Mouse (Mus musculus) urinary bladder, postnatal 36 days (tissue): ENCODE measurements around the gene Irx5.

ENCODE experiments used
- DNase-seq, 2 experiments: peaks; one replicate each; pipeline ENCODE4 v3.0.0; 2022; ENCODE audit warnings: low spot score in 2 of 2, mixed read lengths in 1 of 2

Gene Irx5

GRCm38 (mm10) chr8:92357398-92357981 lies at the start of gene Irx5:
Irx5 (plus strand) TSS chr8:92357625.
- DNase-seq = peak in 1 of 2 experiments; percentile 63

DNA sequence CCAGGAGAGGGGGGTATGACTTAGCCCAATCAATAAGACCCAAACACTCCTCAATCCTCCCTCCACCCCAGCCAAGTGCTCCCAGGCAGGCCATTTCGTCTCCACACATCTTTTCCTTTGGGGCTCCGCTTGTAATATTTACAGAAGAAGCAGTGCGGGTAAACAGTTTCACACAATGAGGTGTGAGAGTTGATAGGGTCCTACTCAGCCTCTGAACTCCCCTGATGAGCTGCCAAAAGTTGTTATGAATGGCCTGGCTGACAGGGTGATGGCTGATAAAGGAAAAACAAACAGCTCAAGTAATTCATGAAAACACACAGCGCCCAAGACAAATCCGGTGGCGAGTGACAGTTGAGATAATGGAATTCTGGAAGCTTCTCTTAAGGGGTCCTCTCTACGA lies 45.2 kb upstream of the Irx5 start:
- no peak for DNase-seq

- DNase-seq = no peak
Measured at GRCm38 (mm10) chr8:92313707-92314106, 43.7 kb upstream of the Irx5 start.

- no peak for DNase-seq
Measured at GRCm38 (mm10) chr8:92323751-92324150, 33.7 kb upstream of the Irx5 start.

- DNase-seq = no peak
Measured at GRCm38 (mm10) chr8:92327176-92327575, 30.2 kb upstream of the Irx5 start.

GRCm38 (mm10) chr8:92329273-92329672 lies 28.2 kb upstream of the Irx5 start:
- no peak for DNase-seq

DNA sequence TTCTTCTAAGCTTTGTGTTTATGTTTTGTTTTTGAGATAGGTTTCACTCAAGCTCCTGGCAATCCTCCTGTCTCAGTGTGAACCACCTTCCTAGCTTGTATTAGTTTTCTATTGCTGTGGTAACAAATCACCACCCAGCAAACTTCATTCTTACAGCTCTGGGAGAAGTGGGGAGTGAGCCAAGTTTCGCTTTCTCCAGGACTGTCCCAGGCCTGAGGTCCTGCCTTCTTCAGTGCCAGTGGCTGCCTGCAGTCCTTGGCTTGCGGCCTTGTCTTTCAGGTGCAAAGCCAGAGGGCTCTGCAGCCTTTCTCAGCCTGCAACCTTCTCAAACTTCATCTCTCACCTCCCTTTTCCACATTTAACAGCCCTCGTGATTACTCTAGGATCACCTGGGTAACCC lies 25.6 kb upstream of the Irx5 start:
- peak in 1 of 2 experiments; percentile 23 for DNase-seq

GRCm38 (mm10) chr8:92333406-92333805 lies 24.0 kb upstream of the Irx5 start:
- no peak for DNase-seq

- DNase-seq = no peak
Measured at GRCm38 (mm10) chr8:92335079-92335478, 22.3 kb upstream of the Irx5 start.

GRCm38 (mm10) chr8:92336041-92336440 lies 21.4 kb upstream of the Irx5 start:
- DNase-seq = no peak

- DNase-seq = no peak
Measured at GRCm38 (mm10) chr8:92343544-92343943, 13.9 kb upstream of the Irx5 start.

- no peak for DNase-seq
Measured at GRCm38 (mm10) chr8:92349898-92350486, 7.4 kb upstream of the Irx5 start.

GRCm38 (mm10) chr8:92353405-92353804 lies 4.0 kb upstream of the Irx5 start:
- no peak for DNase-seq

- DNase-seq = no peak
Measured at GRCm38 (mm10) chr8:92354536-92355482, 2.6 kb upstream of the Irx5 start.

- DNase-seq = peak; percentile 95 to 96
Measured at GRCm38 (mm10) chr8:92355701-92356612, 1.5 kb upstream of the Irx5 start.

- DNase-seq = no peak
Measured at GRCm38 (mm10) chr8:92356613-92357375, 631 bp upstream of the Irx5 start.

GRCm38 (mm10) chr8:92358141-92358999 lies 945 bp downstream of the Irx5 start:
- DNase-seq = peak in 1 of 2 experiments; percentile 13

- peak in 1 of 2 experiments; percentile 11 for DNase-seq
Measured at GRCm38 (mm10) chr8:92359000-92359832, 1.8 kb downstream of the Irx5 start.

GRCm38 (mm10) chr8:92359833-92360082 lies 2.3 kb downstream of the Irx5 start:
- no peak for DNase-seq
